Mouse (Mus musculus): ENCODE data around the gene Zfp644. TPM values are rescaled to one million over a fixed set of nuclear protein-coding genes. Genes with fewer than 3 reads are reported as not detected.

Gene Zfp644
- total RNA-seq, 1 experiment, result 65.6 TPM

DNA sequence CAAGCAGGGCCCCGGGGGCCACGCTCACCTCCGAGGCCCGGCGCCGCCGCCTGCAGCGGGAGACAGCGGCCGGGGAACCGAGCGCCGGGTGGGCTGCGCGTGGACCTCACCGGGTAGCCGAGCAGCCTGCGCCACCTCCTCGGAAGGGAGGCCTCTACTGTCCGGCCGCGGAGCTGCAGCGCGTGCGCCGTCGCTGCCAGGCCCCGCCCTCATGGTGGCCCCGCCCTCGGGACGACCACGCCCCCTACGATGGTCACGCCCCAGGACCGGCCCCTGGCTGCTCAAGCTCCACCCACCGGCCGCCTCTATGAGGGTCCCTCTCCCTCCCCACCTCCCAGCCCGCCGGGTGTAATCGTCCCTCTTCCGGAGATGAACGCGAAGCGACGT lies 122.5 kb downstream of the Zfp644 start:
- Histone ChIP-seq H3K27ac (ENCODE audit: insufficient read depth, low read depth, low read length, poor library complexity, severe bottlenecking) (no peak overlapping the region), H3K4me3 (ENCODE audit: insufficient read depth in 1 of 2, low read depth in 1 of 2, low read length in 2 of 2, poor library complexity in 1 of 2, severe bottlenecking in 1 of 2) (peak overlapping the region; percentile 79 to 84), H3K4me1 (ENCODE audit: control insufficient read depth in 2 of 2, insufficient read depth in 2 of 2, low read length in 2 of 2, poor library complexity in 1 of 2) (no peaks in the 10 kb centered on the region), H3K9ac (ENCODE audit: insufficient read depth, low read depth, low read length, poor library complexity, severe bottlenecking) (peak overlapping the region; percentile 81), H3K9me3 (ENCODE audit: control insufficient read depth, insufficient read depth, low read depth, low read length) (no peaks in the 10 kb centered on the region), H3K36me3 (ENCODE audit: control insufficient read depth, insufficient read depth, low read length, poor library complexity, severe bottlenecking) (no peaks in the 10 kb centered on the region)
- in situ Hi-C loops (cut with MboI; ENCODE audit: low sequenced_read_pairs in 2 of 2, unreplicated experiment in 2 of 2), result no loop called here
- peak; percentile 42 for DNase-seq (ENCODE audit: low read depth, low spot score)
- TF ChIP-seq HCFC1 (IDR thresholded peaks at IDR 0.05; ENCODE audit: borderline replicate concordance, insufficient read depth, low read length), result no peak
- no peak for TF ChIP-seq MAFK (IDR thresholded peaks at IDR 0.05; ENCODE audit: insufficient read depth, low read depth, low read length)
- no peak for TF ChIP-seq ZNF384 (IDR thresholded peaks at IDR 0.05; ENCODE audit: low read depth, low read length)
- no peak for TF ChIP-seq CHD2 (IDR thresholded peaks at IDR 0.05; ENCODE audit: low read depth, low read length)
- TF ChIP-seq ZC3H11A (IDR thresholded peaks at IDR 0.05; ENCODE audit: borderline replicate concordance, low read depth, low read length), result no peak

DNA sequence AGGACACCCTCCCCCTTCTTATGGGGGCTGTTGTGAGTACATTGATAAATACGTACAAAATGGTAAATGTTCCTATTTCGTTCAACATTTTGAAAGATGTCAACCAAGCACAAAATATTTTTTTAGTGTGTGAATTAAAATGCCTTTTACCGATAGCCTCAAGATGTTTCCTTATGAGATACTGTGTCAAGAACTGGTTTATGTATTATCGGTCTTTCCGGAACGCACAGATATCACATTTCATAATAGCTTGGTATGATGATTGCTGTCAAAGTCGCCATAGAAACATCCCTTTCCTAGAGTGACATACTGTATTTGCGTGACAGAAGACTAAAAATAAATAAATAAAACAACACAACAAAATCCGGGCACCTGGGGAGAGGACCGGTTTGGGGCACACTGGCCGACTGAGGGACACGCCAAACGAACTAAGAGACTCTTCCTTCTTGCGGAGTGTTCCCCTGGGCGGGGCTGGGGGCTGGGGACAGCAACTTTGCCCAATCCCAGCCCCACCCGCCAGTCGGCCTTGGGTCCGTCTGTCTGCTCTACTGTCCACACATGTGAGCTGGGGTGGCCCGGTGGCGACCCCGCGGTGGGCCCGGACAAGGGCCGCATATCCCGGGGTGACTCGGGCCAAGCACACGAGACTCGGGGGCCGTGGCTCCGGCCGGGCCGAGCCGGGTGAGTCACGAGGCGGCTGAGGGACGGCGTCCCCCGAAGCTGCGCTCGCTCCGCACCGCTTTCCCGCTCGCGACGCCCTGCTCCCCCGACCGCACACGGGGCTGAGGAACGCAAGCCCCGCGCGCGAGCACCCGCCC lies 123.1 kb downstream of the Zfp644 start:
- in situ Hi-C loops (cut with MboI; ENCODE audit: low sequenced_read_pairs in 2 of 2, unreplicated experiment in 2 of 2), result no loop called here
- TF ChIP-seq HCFC1 (IDR thresholded peaks at IDR 0.05; ENCODE audit: borderline replicate concordance, insufficient read depth, low read length), result no peak
- no peak for TF ChIP-seq CHD2 (IDR thresholded peaks at IDR 0.05; ENCODE audit: low read depth, low read length)
- H3K9me3 ChIP-seq (ENCODE audit: control insufficient read depth, insufficient read depth, low read depth, low read length), result no peaks in the 10 kb centered on the region
- H3K36me3 ChIP-seq (ENCODE audit: control insufficient read depth, insufficient read depth, low read length, poor library complexity, severe bottlenecking), result no peaks in the 10 kb centered on the region
- H3K4me1 ChIP-seq (ENCODE audit: control insufficient read depth in 2 of 2, insufficient read depth in 2 of 2, low read length in 2 of 2, poor library complexity in 1 of 2), result no peaks in the 10 kb centered on the region
- no peak for DNase-seq (ENCODE audit: low read depth, low spot score)
- H3K4me3 ChIP-seq (ENCODE audit: insufficient read depth in 1 of 2, low read depth in 1 of 2, low read length in 2 of 2, poor library complexity in 1 of 2, severe bottlenecking in 1 of 2), result peak overlapping the region; percentile 79 to 84
- peak overlapping the region; percentile 81 for H3K9ac ChIP-seq (ENCODE audit: insufficient read depth, low read depth, low read length, poor library complexity, severe bottlenecking)
- no peak overlapping the region for H3K27ac ChIP-seq (ENCODE audit: insufficient read depth, low read depth, low read length, poor library complexity, severe bottlenecking)

Other genes with a start within 250 kb of the Zfp644 start
- not detected in 2 replicates for gene Barhl2, start 239.1 kb downstream of the Zfp644 start, total RNA-seq (2012; rRNA removed)
- gene Gm17304, start 88.2 kb downstream of the Zfp644 start, total RNA-seq (2012; rRNA removed), result not detected in 2 replicates
- gene Hfm1, start 229.0 kb upstream of the Zfp644 start, total RNA-seq (2012; rRNA removed), result 0.58 and 1.2 TPM in 2 replicates